Mouse (Mus musculus) CH12.LX (cell line): ENCODE results near the gene Cyp51.

ENCODE experiments used
- BHLHE40 ChIP-seq: IDR thresholded peaks from 2 replicates; pipeline ENCODE4 v1.6.1; 2011; ENCODE audit warnings: mild to moderate bottlenecking, low read depth, low read length, improper control_type of control experiment
- CTCF ChIP-seq, 2 experiments: IDR thresholded peaks in 1 of 2; conservative IDR thresholded peaks in 1 of 2; 2 replicates each; pipeline ENCODE4 v1.5.1; 2011 to 2012; ENCODE audit warnings: low read depth in 2 of 2, low read length in 2 of 2, improper control_type of control experiment in 1 of 2, inconsistent platforms in 1 of 2, mild to moderate bottlenecking in 1 of 2, moderate library complexity in 1 of 2
- EP300 ChIP-seq: IDR thresholded peaks from 2 replicates; pipeline ENCODE4 v1.6.1; 2011; ENCODE audit warnings: low read length, improper control_type of control experiment
- MAFK ChIP-seq: IDR thresholded peaks from 2 replicates; pipeline ENCODE4 v1.6.1; 2011; ENCODE audit warnings: low read length, improper control_type of control experiment; ENCODE audit not compliant: insufficient replicate concordance
- NRF1 ChIP-seq: IDR thresholded peaks from 2 replicates; pipeline ENCODE4 v1.6.1; 2014; ENCODE audit warnings: low read depth, mild to moderate bottlenecking, inconsistent platforms, low read length, improper control_type of control experiment, moderate library complexity
- SMC3 ChIP-seq: IDR thresholded peaks from 2 replicates; pipeline ENCODE4 v1.6.1; 2011; ENCODE audit warnings: low read depth, low read length, improper control_type of control experiment
- USF1 ChIP-seq: IDR thresholded peaks from 2 replicates; pipeline ENCODE4 v1.6.1; 2014; ENCODE audit warnings: low read depth, mild to moderate bottlenecking, inconsistent platforms, low read length, improper control_type of control experiment
- ZC3H11A ChIP-seq: IDR thresholded peaks from 2 replicates; pipeline ENCODE4 v1.6.1; 2012; ENCODE audit warnings: low read depth, mild to moderate bottlenecking, inconsistent platforms, low read length, improper control_type of control experiment
- ZKSCAN1 ChIP-seq: IDR thresholded peaks from 2 replicates; pipeline ENCODE4 v1.6.1; 2012; ENCODE audit warnings: low read depth, inconsistent platforms, low read length, improper control_type of control experiment, borderline replicate concordance

DNA sequence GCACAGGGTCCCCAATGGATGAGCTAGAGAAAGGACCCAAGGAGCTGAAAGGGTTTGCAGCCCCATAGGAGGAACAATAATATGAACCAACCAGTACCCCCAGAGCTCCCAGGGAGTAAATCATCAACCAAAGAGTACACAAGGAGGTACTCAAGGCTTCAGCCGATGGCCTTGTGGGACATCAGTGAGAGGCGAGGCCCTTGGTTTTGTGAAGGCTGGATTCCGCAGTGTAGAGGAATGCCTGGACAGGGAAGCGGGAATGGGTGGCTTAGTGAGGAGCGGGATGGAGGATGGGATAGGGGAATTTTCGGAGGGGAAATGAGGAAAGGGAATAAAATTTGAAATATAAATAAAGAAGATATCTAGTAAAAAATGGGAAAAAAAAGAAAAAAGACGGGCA lies 19.6 kb downstream of the Cyp51 start:
- TF ChIP-seq CTCF (conservative IDR thresholded peaks at IDR 0.05 in 1 of 2, IDR thresholded peaks at IDR 0.05 in 1 of 2; ENCODE audit: low read depth in 2 of 2, low read length in 2 of 2): no peak
- no peak for TF ChIP-seq BHLHE40
- no peak for TF ChIP-seq EP300
- TF ChIP-seq SMC3: no peak
- no peak for TF ChIP-seq USF1
- TF ChIP-seq ZC3H11A: no peak
- no peak for TF ChIP-seq MAFK
- no peak for TF ChIP-seq NRF1
- TF ChIP-seq ZKSCAN1: no peak
